Mouse (Mus musculus) adrenal gland, postnatal 25 days (tissue): ENCODE results near the gene Tdp2. TPM values are rescaled to one million over a fixed set of nuclear protein-coding genes. Genes with fewer than 3 reads are reported as not detected.

Experiments used
- DNase-seq: peaks from one replicate; pipeline ENCODE4 v3.0.0; 2021; ENCODE audit warnings: mixed read lengths
- long read RNA-seq: library from polyadenylated mRNA; stranded (forward); transcript quantifications from one replicate; pipeline ENCODE4 v2.0.0, GENCODE M21; 2021
- total RNA-seq: library from RNA; stranded (reverse); gene quantifications from 2 replicates; pipeline ENCODE4 v1.2.3, GENCODE M21; 2021

Tdp2 gene
- total RNA-seq = 30.2 and 32.5 TPM in 2 replicates
- long read RNA-seq, transcript Tdp2-201 (7 exons, 1,957 nt) = major isoform, 40 of 49 reads
- long read RNA-seq, partial matches to known transcripts = 2 of 49 reads
- long read RNA-seq, other reads (novel, unspliced or antisense) = 7 of 49 reads

DNA sequence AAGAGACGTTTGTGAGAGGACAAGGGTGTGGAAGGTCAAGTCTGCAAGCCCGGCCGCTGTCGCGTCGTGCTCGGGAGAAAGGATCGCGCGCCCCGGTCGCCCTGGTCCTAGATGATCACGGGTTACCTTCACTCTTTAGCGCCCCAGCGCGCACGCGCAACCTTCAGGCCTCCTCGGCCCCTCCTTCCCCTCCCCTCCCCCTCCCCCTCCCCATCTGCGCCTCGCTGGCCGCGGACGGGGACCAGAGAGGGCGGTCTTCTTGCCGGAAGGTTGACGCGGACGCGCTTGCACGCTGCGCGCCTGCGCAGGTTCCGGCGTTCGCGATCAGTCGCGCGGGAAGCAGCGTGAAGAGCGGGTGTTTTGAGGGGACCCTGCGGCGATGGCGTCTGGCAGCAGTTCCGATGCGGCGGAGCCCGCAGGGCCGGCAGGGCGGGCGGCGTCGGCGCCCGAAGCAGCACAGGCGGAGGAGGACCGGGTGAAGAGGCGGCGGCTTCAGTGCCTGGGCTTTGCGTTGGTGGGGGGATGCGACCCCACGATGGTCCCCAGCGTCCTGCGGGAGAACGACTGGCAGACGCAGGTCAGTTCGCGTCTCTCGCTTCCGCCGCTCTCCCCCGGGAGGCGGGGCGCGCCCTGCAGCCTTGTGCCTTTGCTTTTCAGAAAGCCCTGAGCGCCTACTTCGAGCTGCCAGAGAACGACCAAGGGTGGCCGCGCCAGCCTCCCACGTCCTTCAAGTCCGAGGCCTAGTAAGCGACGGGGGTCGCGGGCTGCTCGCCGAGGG is at the start of gene Tdp2, which contains the start of gene Acot13:
Gene Tdp2 (plus strand): TSS at position 327 of the 778 bp plus-strand sequence.
Gene Acot13 (minus strand): TSS at position 188 of the 778 bp plus-strand sequence.
- peak; percentile 97 for DNase-seq

DNA sequence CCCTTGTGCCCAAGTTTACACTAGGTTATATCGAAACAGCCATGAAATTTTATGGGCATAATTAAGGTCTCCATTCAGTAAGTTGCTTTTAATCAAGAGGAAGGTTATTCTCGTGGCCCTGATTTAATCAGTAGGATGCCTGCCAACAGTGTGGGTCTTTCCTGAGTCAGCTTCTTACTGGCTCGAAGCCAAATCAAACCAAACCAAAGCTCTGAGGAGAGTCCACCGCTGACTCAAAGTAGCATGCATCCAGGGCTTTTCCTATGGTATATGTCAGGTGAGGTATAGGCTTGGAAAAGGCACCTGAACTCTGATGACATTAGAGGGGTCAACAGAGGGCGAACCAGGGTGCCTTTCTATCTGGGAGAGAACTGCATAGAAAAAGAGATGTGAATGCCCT is 49.6 kb upstream of the Tdp2 start:
- DNase-seq = peak; percentile 45

DNA sequence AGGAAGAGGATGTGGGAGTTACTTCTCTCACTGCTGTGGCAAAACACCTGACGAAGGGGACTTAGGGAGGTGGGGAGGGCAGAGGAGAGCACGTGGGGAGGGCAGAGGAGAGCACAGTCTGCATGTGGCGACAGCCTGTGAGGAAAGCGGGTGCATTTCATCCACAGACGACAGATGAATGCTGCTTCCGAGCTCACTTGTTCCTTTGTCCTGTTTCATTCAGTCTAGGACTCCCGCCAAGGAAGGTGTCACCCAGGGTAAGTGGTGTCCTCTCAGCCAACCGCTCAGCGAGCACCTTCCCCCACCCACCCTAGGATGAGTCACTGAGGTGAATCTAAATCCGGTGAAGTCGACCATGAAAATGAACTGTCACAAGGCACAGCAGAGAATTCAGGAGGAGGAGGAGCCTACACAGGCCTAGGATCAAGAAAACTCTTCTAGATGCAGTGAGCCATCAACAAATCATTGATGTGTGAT is 45.4 kb upstream of the Tdp2 start:
- DNase-seq = no peak

- no peak for DNase-seq
Observed at GRCm38 (mm10) chr13:24787477-24787876, 44.0 kb upstream of the Tdp2 start.

GRCm38 (mm10) chr13:24791349-24791748 is 40.1 kb upstream of the Tdp2 start:
- DNase-seq = no peak

DNA sequence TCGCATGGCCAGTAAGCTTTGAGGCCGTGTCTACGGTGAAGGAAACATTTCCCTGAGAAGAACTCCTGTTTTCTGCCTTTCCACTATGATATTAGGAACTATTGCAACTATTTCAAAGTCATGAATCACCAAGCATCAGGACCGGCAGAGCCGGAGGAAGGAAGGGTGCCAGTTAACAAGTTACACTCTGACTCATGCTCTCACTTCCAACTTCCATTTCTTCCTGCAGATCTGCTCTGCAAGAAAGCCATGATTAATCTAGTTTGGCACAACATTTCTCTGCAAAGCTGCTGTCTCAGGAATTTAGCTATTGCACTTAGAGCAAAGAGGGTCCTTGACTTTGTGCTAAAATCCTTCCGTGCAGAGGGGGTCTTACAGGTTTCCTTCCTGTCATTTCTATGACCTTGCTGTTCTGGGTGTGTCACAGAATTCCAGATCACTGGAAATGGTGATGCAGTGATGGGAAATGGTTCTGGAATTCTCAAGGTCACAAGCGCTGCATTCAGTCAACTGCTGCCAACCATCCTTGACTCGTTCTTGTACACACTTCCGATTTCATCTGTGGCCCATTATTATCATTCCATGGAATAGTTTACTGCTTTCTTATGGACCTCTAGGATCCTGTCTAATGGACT is 39.0 kb upstream of the Tdp2 start:
- no peak for DNase-seq

- no peak for DNase-seq
Observed at GRCm38 (mm10) chr13:24798686-24799085, 32.8 kb upstream of the Tdp2 start.

DNA sequence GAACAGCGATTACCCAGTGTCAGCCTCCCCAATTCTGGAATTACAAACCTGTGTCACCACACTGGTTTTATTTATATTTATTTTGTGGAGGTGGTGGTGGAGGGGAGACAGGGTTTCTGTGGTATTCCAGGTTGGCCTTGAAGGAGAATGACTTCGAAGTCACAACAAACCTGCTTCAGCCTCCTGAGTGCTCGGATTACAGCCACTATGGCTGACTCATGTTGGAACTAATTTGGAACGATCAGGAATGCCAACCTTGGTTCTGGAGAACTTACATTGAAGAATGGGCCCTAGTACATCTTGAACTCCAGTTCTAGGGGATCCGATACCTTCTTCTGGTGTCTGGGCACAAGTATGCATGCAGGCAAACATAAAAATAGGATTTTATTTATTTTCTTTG is 32.1 kb upstream of the Tdp2 start:
- DNase-seq = no peak

GRCm38 (mm10) chr13:24799925-24800673 is 31.4 kb upstream of the Tdp2 start:
- peak; percentile 66 for DNase-seq

DNA sequence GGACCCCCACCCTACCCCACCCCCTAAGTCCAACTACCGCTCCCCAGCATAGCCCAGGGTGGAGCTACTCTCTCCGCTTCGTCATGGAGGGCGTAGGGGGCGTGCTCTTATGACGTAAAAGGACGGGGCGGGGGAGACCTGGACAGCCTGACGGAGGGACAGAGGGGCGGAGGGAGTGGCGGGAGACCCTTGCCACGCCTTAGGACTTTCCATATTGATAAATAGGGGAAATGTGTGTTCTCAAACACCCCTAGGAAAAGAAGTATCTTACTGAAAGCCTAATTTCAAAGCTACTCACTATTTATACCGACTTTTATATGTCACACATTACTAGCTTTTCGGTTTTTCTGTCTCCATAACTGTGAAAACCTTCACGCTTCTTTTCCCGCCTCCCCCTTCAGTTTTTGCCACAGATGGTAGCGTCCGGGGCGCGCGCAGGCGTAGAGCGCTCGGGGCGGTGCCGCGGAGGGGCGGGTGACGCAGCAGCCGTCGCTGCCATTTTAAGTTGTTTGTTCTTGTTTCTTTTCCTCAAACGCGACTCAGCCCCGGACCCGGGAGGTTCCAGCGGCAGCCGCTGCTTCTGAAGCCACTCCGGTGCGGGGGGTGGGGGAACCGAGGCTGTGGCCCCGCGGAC is 30.7 kb upstream of the Tdp2 start:
- peak; percentile 97 for DNase-seq

- peak; percentile 50 for DNase-seq
Observed at GRCm38 (mm10) chr13:24801308-24801921, 30.1 kb upstream of the Tdp2 start, which contains the start of gene BC005537. TSS of gene BC005537 (plus strand) at chr13:24801657.

DNA sequence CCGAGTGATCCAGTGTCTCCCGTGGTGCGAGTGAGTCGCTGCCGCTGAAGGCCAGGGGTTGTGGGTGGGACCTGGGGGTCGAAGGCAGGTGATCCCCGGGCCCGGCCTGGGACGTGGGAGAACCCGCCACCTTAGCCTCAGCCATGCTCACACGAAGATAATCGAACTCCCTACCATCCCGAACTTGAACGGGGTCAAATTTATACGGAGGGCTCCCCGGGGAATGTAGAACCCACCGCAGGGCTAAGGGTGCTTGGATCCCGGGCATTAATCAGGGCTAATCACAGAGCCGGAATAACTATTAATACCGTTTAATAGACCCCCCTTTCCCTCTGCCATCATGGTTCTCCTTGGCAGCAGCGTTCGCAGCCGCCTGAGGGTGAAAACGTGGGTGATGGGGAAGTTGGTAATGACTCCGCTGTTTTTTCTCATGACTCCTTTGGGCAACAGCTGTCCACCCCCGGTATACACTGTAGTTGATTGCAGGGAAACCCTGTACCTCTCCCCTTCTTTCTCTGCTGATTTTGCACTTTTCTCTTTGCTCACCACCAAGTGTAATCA is 29.3 kb upstream of the Tdp2 start:
- peak; percentile 30 for DNase-seq

GRCm38 (mm10) chr13:24803196-24803595 is 28.3 kb upstream of the Tdp2 start:
- DNase-seq = no peak

DNA sequence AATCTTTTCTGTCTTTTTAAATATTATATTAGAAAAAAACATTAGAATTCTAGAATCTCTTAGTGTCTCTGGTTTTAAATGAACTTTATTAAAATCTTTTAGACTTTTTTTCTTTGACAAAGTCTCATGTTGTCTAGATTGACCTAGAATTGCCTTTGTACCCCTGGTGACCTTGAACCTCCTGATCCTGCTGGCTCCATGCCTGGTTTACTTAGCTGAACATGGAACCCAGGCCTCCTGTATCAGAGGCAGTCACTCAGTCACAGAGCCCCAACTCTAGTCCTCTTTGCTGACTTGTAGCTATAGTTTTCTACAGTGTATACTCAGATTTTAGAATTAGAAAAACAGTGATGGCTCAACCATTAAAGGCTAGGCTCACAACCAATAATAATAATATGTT is 25.4 kb upstream of the Tdp2 start:
- peak; percentile 48 for DNase-seq

GRCm38 (mm10) chr13:24812521-24812920 is 19.0 kb upstream of the Tdp2 start:
- DNase-seq = no peak

- DNase-seq = no peak
Observed at GRCm38 (mm10) chr13:24814616-24815015, 16.9 kb upstream of the Tdp2 start.

GRCm38 (mm10) chr13:24816125-24817092 is 15.1 kb upstream of the Tdp2 start:
- no peak for DNase-seq

GRCm38 (mm10) chr13:24819931-24820330 is 11.5 kb upstream of the Tdp2 start:
- no peak for DNase-seq

DNA sequence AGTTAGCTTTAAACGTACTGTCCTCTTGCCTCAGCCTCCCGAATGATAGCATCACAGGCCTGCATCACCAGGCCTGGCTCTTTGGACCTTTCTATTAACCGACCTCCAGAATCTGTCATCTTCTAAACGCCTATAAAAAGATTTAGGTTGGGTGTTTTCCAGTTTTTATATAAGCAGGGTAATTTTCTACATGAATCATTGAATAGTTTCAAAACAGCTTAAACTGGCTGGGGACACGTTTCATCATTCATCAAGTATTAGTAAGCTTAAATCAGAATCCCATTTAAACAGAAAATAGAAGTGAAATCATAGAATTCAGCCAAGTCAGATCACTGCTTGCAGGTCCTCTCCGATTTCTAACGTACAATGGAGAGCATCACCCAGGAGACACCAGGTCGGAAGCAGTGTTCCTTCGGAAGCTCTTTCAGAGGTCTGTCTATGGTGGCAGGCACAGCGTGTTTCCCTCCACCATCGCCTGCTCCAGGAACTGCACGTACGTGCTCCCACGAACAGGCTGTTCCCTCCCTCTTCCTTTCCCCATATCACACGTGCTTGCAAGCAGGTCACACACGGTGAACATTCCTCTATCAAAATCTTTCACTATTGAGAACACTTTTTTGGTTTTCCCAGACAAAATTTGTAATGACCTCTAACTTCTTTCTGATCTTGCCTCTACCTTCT is 8.7 kb upstream of the Tdp2 start:
- DNase-seq = no peak
